Mouse (Mus musculus) heart, embryonic 12.5 days (tissue): ENCODE results near the gene Arhgap10. TPM values are rescaled to one million over a fixed set of nuclear protein-coding genes. Genes with fewer than 3 reads are reported as not detected.

ENCODE experiments used
- ATAC-seq: fragments of 200-750 bp; cut with Nextera tagmentation; 2 replicates; pipeline ENCODE4 v1.8.0; 2017; ENCODE audit warnings: moderate TSS enrichment, moderate library complexity; ENCODE audit not compliant: insufficient number of reproducible peaks, low FRiP score
- H3K27ac ChIP-seq: fragments of 300-500 bp; sonication (generic); 2 replicates; pipeline ENCODE4 v1.5.1; 2016; ENCODE audit warnings: mild to moderate bottlenecking, moderate library complexity; ENCODE audit not compliant: poor library complexity, severe bottlenecking
- H3K27me3 ChIP-seq: fragments of 300-500 bp; sonication (generic); replicated peaks from 2 replicates; pipeline ENCODE4 v1.6.1; 2016; ENCODE audit warnings: mild to moderate bottlenecking, moderate library complexity
- H3K36me3 ChIP-seq: fragments of 300-500 bp; sonication (generic); 2 replicates; pipeline ENCODE4 v1.6.1; 2016; ENCODE audit warnings: mild to moderate bottlenecking, moderate library complexity
- H3K4me1 ChIP-seq: fragments of 300-500 bp; sonication (generic); replicated peaks from 2 replicates; pipeline ENCODE4 v1.6.1; 2016; ENCODE audit warnings: mild to moderate bottlenecking
- H3K4me2 ChIP-seq: fragments of 300-500 bp; sonication (generic); 2 replicates; pipeline ENCODE4 v1.6.1; 2016; ENCODE audit warnings: mild to moderate bottlenecking, moderate library complexity
- H3K4me3 ChIP-seq: fragments of 300-500 bp; sonication (generic); 2 replicates; pipeline ENCODE4 v1.5.1; 2016; ENCODE audit warnings: mild to moderate bottlenecking
- H3K9ac ChIP-seq: fragments of 300-500 bp; sonication (generic); 2 replicates; pipeline ENCODE4 v1.6.1; 2016; ENCODE audit warnings: mild to moderate bottlenecking, moderate library complexity
- H3K9me3 ChIP-seq: fragments of 300-500 bp; sonication (generic); replicated peaks from 2 replicates; pipeline ENCODE4 v1.6.1; 2016; ENCODE audit warnings: mild to moderate bottlenecking, moderate library complexity
- WGBS: fragments of 180-500 bp; shearing (Covaris S2); methylation state at CpG from one replicate; pipeline ENCODE4 v1.1.7; 2016; 5-methylcytosine and 5-hydroxymethylcytosine counted together
- polyA plus RNA-seq: library from polyadenylated mRNA; unstranded; fragments of >200 nt; fragmentation: Nextera tagmentation; extraction: Ambion mirVana; gene quantifications from 2 replicates; pipeline ENCODE4 v1.2.1, GENCODE M21; 2016

Arhgap10 gene
- polyA plus RNA-seq, 1 experiment from 2014 or later = 25.3 TPM

DNA sequence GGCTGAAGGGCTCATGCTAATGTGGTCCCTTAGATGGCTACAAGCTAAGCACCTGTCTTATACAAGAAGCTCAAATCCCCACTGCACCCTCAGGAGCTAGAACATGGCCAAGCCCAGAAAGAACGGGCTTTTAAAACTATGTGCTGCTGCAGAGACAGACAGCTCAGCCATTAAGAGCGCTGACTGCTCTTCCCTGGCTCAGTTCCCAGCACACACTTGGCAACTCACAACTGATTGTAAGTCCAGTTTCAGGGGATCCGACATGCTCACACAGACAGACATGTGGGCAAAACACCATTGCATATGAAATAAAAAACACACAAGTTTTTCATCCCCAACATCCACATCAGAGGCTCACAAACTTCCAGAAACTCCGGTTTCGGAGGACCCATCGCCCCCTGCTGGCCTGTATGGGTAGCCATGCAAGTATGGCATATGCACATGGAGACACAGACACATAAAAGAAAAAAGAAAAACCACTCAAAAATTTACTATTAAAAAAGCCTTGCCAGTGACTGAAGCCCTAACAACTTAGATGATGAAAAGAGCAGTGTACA lies 77.4 kb downstream of the Arhgap10 start:
- no peak overlapping the region for H3K27ac ChIP-seq
- H3K4me3 ChIP-seq = no peak overlapping the region
- 0 out of 2 replicates have a peak, but pooled peaks cover 2% of the 10 kb centered on the region for H3K36me3 ChIP-seq
- ATAC-seq = no peak
- H3K9me3 ChIP-seq = peaks cover 2% of the 10 kb centered on the region; the same call in 1 of the 2 replicates
- no peaks in the 10 kb centered on the region for H3K27me3 ChIP-seq
- no peak overlapping the region for H3K4me2 ChIP-seq
- WGBS = 85% methylated on average over 6 of the region's 6 CpGs
- H3K9ac ChIP-seq = no peak overlapping the region
- H3K4me1 ChIP-seq = peaks cover 51% of the 10 kb centered on the region

GRCm38 (mm10) chr8:77439670-77440069 lies 78.1 kb downstream of the Arhgap10 start:
- Histone ChIP-seq H3K27ac (no peak overlapping the region), H3K9me3 (no peaks in the 10 kb centered on the region), H3K4me2 (no peak overlapping the region), H3K4me3 (no peak overlapping the region), H3K4me1 (peaks cover 53% of the 10 kb centered on the region), H3K36me3 (0 out of 2 replicates have a peak, but pooled peaks cover 2% of the 10 kb centered on the region), H3K9ac (no peak overlapping the region), H3K27me3 (no peaks in the 10 kb centered on the region)
- no peak for ATAC-seq
- WGBS = 96% methylated on average over 2 of the region's 2 CpGs

DNA sequence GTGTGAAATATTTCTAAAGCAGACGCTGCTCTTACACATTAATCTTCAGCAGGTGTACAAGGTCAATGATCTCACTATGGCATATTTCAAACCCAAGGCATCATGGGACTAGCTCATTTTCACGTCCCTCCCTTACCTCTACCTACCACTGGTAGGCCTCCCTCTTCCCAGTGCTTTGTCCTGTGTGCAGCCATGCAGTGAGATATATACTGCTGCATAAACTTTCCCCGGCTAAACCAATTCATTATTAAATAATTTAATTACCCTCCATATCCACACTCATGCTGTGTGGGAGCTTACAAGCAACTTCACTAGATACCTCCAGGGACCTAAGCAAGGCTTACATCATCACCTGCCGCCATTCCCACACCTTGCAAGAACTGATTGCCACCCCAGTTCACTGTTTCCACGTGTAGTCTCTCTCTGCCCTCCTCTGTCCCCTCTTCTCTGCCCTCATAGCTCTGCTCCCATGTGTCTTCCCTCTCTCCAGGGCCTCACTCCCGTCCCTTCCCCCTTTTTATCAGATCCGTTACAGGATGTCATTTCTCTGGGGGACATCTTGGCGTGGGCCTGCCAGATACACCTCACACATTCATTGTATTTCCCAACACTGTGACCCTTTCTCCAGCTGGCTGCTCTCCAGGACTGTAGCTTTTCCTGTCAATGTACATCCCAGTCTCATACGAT lies 79.8 kb downstream of the Arhgap10 start:
- Histone ChIP-seq H3K27ac (0 out of 2 replicates have a peak overlapping the region, but pooled peaks have one; percentile 25), H3K9ac (no peak overlapping the region), H3K36me3 (no peaks in the 10 kb centered on the region), H3K4me1 (peaks cover 48% of the 10 kb centered on the region), H3K27me3 (no peaks in the 10 kb centered on the region), H3K4me3 (no peak overlapping the region), H3K9me3 (no peaks in the 10 kb centered on the region), H3K4me2 (no peak overlapping the region)
- 46% methylated on average over 9 of the region's 9 CpGs for WGBS
- ATAC-seq = peak; percentile 40

DNA sequence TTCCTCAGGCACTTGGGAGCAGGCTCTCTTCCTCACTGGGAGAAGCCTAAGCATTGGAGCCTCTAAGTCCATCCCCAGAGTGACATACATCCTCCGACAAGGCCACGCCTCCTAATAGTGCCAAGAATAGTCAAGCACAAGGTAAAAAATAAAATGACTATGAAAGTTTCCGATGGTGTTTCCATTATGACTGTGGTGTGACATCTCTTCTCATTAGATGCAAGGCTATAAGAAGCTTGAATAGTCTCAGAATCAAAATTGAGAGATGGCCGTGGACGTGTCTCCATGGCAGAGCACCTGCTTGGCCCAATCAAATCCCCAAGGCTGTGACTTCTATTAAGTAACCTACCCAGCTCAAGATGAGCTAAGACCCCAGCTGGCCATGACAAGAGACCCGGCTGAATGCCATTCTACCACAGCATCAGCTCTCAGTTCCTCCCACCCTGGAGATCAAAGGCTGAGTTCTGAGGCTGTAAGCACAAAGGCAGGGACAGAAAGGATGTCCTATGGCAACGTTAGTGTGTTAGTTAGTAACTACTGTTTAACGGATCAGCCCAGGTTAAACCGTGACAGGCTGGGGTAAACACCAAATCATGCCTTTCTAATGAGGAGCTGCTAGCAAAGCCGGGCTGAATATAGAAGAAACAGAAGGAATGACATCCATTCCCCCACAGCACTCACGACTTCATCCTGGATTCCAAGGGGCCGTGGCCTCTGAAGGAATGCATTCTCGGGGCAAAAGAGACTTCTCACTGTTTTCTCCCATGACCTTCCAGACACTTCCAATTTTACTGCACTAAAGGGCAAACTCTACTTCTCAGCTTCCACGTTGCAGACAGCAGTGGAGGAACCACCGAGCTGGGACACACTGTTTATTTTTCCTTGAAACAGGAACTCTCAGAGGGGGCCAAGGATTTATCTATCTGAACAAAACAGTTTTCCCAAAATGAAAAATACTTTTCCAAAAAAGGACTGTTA lies 81.5 kb downstream of the Arhgap10 start:
- no peaks in the 10 kb centered on the region for H3K9me3 ChIP-seq
- no peak overlapping the region for H3K4me2 ChIP-seq
- H3K27me3 ChIP-seq = no peaks in the 10 kb centered on the region
- H3K36me3 ChIP-seq = no peaks in the 10 kb centered on the region; the same call in 1 of the 2 replicates
- no peak for ATAC-seq
- H3K27ac ChIP-seq = no peak overlapping the region
- peaks cover 52% of the 10 kb centered on the region for H3K4me1 ChIP-seq
- H3K4me3 ChIP-seq = no peak overlapping the region
- H3K9ac ChIP-seq = no peak overlapping the region
- 51% methylated on average over 15 of the region's 15 CpGs for WGBS

DNA sequence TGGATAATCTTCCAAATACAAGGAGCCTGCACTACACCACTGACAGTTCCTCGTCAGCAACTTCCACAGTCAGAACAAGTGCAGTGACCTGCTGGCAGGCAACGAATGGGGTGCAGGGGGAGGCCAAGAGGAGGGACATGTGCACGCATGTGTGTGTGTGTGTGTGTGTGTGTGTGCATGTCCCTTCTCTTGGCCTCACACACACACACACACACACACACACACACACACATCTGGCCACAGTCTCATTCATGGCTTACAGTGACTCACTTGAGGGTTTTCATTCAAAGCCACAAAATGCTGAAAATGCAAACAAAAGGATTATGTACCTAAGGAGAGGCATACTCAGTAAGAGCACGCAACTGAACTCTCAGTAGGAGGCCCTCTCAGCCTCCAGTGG lies 84.5 kb downstream of the Arhgap10 start:
- Histone ChIP-seq H3K4me2 (no peak overlapping the region), H3K27ac (no peak overlapping the region), H3K27me3 (no peaks in the 10 kb centered on the region), H3K4me3 (no peak overlapping the region), H3K9ac (no peak overlapping the region), H3K36me3 (no peaks in the 10 kb centered on the region; the same call in 1 of the 2 replicates), H3K9me3 (no peaks in the 10 kb centered on the region), H3K4me1 (peaks cover 61% of the 10 kb centered on the region)
- WGBS = 62% methylated on average over 4 of the region's 4 CpGs
- no peak for ATAC-seq

DNA sequence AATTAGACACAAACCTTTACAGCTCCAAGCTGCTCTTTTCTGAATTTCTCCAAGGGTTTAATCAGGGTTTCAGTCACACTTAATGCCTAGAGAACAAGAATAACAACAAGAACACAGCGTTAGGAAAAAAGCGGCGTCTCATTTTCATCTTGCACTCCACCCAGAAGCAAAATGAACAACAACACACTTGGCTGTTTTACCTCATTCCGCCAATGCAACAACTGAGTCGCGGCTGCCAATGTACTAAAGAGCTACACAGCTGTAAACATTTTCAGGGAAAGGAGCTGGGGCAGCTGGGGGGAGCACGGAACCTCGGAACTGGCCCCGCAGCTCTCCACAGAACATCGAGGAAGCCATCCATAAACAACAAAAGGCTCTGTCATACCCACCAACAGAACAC lies 85.0 kb downstream of the Arhgap10 start:
- Histone ChIP-seq H3K9ac (no peak overlapping the region), H3K36me3 (no peaks in the 10 kb centered on the region; the same call in 1 of the 2 replicates), H3K4me2 (no peak overlapping the region), H3K4me1 (peaks cover 56% of the 10 kb centered on the region), H3K4me3 (no peak overlapping the region), H3K27ac (no peak overlapping the region), H3K27me3 (no peaks in the 10 kb centered on the region), H3K9me3 (no peaks in the 10 kb centered on the region)
- WGBS = 79% methylated on average over 10 of the region's 10 CpGs
- ATAC-seq = no peak

GRCm38 (mm10) chr8:77428420-77428819 lies 89.3 kb downstream of the Arhgap10 start:
- 82% methylated on average over 4 of the region's 4 CpGs for WGBS
- no peak overlapping the region for H3K9ac ChIP-seq
- no peak overlapping the region for H3K4me3 ChIP-seq
- no peak overlapping the region for H3K27ac ChIP-seq
- peaks cover 12% of the 10 kb centered on the region for H3K36me3 ChIP-seq
- H3K9me3 ChIP-seq = no peaks in the 10 kb centered on the region
- no peaks in the 10 kb centered on the region for H3K27me3 ChIP-seq
- ATAC-seq = no peak
- H3K4me2 ChIP-seq = no peak overlapping the region
- peaks cover 22% of the 10 kb centered on the region for H3K4me1 ChIP-seq

- 60% methylated on average over 6 of the region's 6 CpGs for WGBS
- ATAC-seq = no peak
These were observed 89.7 kb downstream of the Arhgap10 start for GRCm38 (mm10) chr8:77428015-77428414.

DNA sequence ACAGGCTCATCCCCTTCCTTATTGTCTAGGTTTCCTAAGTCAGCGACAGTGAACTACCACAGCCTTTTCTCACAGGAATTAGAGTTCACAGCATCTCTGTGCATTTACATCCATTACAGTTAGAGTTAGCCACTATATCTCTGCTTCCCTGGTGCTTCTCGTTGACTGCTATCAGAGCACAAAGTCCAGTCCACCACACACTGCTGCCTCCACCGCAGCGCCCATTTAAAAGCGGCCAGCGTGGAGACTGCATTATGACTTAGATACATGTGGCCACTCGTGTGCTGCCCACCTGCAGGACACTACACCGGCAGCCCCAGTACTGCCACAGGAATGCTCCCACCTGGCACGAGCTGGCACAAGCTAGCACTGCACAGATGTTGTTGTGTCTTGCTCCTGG lies 90.3 kb downstream of the Arhgap10 start:
- Histone ChIP-seq H3K27me3 (no peaks in the 10 kb centered on the region), H3K27ac (no peak overlapping the region), H3K4me3 (no peak overlapping the region), H3K9ac (no peak overlapping the region), H3K4me1 (peaks cover 14% of the 10 kb centered on the region), H3K9me3 (no peaks in the 10 kb centered on the region), H3K36me3 (peaks cover 12% of the 10 kb centered on the region), H3K4me2 (no peak overlapping the region)
- ATAC-seq = no peak
- WGBS = 73% methylated on average over 9 of the region's 9 CpGs

More at GRCm38 (mm10) chr8:77428015-77428414, 89.7 kb downstream of the Arhgap10 start:
- H3K9ac ChIP-seq = no peak overlapping the region
- no peak overlapping the region for H3K27ac ChIP-seq
- no peak overlapping the region for H3K4me3 ChIP-seq
- H3K4me2 ChIP-seq = no peak overlapping the region
- H3K4me1 ChIP-seq = peaks cover 18% of the 10 kb centered on the region
- no peaks in the 10 kb centered on the region for H3K9me3 ChIP-seq
- H3K27me3 ChIP-seq = no peaks in the 10 kb centered on the region
- H3K36me3 ChIP-seq = peaks cover 12% of the 10 kb centered on the region

DNA sequence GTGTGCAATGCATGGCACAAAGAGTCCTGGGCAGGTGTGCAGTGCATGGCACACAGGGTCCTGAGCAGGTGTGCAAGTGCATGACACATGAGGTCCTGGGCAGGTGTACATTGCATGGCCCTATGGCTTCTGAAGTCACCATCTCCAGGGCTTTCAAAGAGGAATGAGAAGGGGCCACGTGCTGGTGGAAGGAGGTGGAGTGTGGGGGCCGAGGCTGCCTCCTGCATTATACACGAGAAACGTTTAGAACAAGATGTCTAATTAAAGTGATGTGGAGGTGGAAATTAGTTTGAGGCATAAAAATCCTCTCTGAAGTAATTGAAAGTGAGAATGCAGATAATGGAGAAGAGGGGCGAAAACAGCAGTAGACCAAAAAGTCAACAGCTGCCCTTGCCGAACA lies 93.9 kb downstream of the Arhgap10 start:
- Histone ChIP-seq H3K9ac (no peak overlapping the region), H3K4me2 (no peak overlapping the region), H3K27ac (no peak overlapping the region), H3K9me3 (no peaks in the 10 kb centered on the region), H3K4me3 (no peak overlapping the region), H3K4me1 (no peaks in the 10 kb centered on the region), H3K36me3 (peaks cover 23% of the 10 kb centered on the region), H3K27me3 (no peaks in the 10 kb centered on the region)
- no peak for ATAC-seq
- 79% methylated on average over 6 of the region's 6 CpGs for WGBS
